Mouse (Mus musculus) limb, embryonic 14.5 days (tissue): ENCODE measurements around the gene Usp7. TPM values are rescaled to one million over a fixed set of nuclear protein-coding genes. Genes with fewer than 3 reads are reported as not detected.

ENCODE experiments used
- ATAC-seq: fragments of 200-750 bp; cut with Nextera tagmentation; 2 replicates; pipeline ENCODE4 v1.8.0; 2017; ENCODE audit warnings: low read depth, moderate number of reproducible peaks, moderate TSS enrichment; ENCODE audit not compliant: low FRiP score
- DNase-seq: peaks from one replicate; pipeline ENCODE4 v3.0.0-alpha.2; 2015; ENCODE audit warnings: low spot score
- H3K27ac ChIP-seq: fragments of 300-500 bp; sonication (generic); replicated peaks from 2 replicates; pipeline ENCODE4 v1.5.1; 2014; ENCODE audit warnings: low read depth, mild to moderate bottlenecking, low read length, moderate library complexity, mixed read lengths
- H3K27me3 ChIP-seq: fragments of 300-500 bp; sonication (generic); 2 replicates; pipeline ENCODE4 v1.6.1; 2014; ENCODE audit warnings: low read length, mixed read lengths; ENCODE audit not compliant: control insufficient read depth, insufficient read depth
- H3K36me3 ChIP-seq: fragments of 300-500 bp; sonication (generic); 2 replicates; pipeline ENCODE4 v1.6.1; 2014; ENCODE audit warnings: mild to moderate bottlenecking, low read length, moderate library complexity, mixed read lengths; ENCODE audit not compliant: control insufficient read depth, insufficient read depth
- H3K4me1 ChIP-seq: fragments of 300-500 bp; sonication (generic); 2 replicates; pipeline ENCODE4 v1.6.1; 2014; ENCODE audit warnings: antibody characterized with exemption, low read length, mixed read lengths; ENCODE audit not compliant: control insufficient read depth, insufficient read depth
- H3K4me2 ChIP-seq: fragments of 300-500 bp; sonication (generic); replicated peaks from 2 replicates; pipeline ENCODE4 v1.6.1; 2014; ENCODE audit warnings: low read depth, mild to moderate bottlenecking, low read length, moderate library complexity; ENCODE audit not compliant: severe bottlenecking
- H3K4me3 ChIP-seq: fragments of 300-500 bp; sonication (generic); replicated peaks from 2 replicates; pipeline ENCODE4 v1.5.1; 2014; ENCODE audit warnings: low read length
- H3K9ac ChIP-seq: fragments of 300-500 bp; sonication (generic); 2 replicates; pipeline ENCODE4 v1.6.1; 2014; ENCODE audit warnings: mild to moderate bottlenecking, low read depth, low read length, moderate library complexity; ENCODE audit not compliant: severe bottlenecking
- H3K9me3 ChIP-seq: fragments of 300-500 bp; sonication (generic); 2 replicates; pipeline ENCODE4 v1.6.1; 2016; ENCODE audit warnings: low read length; ENCODE audit not compliant: control insufficient read depth
- POLR2A ChIP-seq: fragments of 200-500 bp; IDR thresholded peaks from 2 replicates; pipeline ENCODE4 v1.8.0; 2012; ENCODE audit warnings: inconsistent platforms, mild to moderate bottlenecking, moderate library complexity, borderline replicate concordance; ENCODE audit not compliant: insufficient read depth, insufficient read length; ENCODE audit errors: extremely low read depth
- WGBS: fragments of 180-500 bp; shearing (Covaris S2); extraction: QIAGEN DNeasy Blood & Tissue Kit; methylation state at CpG from one replicate; pipeline ENCODE4 v1.1.7; 2014; 5-methylcytosine and 5-hydroxymethylcytosine counted together
- polyA plus RNA-seq, 2 experiments: library from polyadenylated mRNA; depleted of rRNA in 1 of 2; stranded (reverse) in 1 of 2; unstranded in 1 of 2; fragments of >200 nt; fragmentation: Nextera tagmentation in 1 of 2; extraction: Ambion mirVana in 1 of 2; gene quantifications; 2 replicates each; pipeline versions ENCODE4 v1.2.1 to v1.2.3; 2012 to 2014

Gene Usp7
- polyA plus RNA-seq, 2 experiments = 47.1 to 104 TPM

GRCm38 (mm10) chr16:8680470-8680869, 111.6 kb downstream of the Usp7 start, which contains the start of gene Gm5767:
TSS of gene Gm5767 (plus strand) at chr16:8680770.
- no peaks in the 10 kb centered on the region for H3K9me3 ChIP-seq
- no peak within 1 kb of the TSS for H3K9ac ChIP-seq
- no peak within 1 kb of the TSS for H3K4me3 ChIP-seq
- WGBS = 87% methylated on average over 5 of the region's 5 CpGs
- no peak within 1 kb of the TSS for H3K4me2 ChIP-seq
- ATAC-seq = no peak
- H3K36me3 ChIP-seq = peaks cover 5% of the 10 kb centered on the region; the same call in 1 of the 2 replicates
- TF ChIP-seq POLR2A = no peak
- no peak for DNase-seq
- H3K27ac ChIP-seq = no peak within 1 kb of the TSS
- no peaks in the 10 kb centered on the region for H3K27me3 ChIP-seq
- no peaks in the 10 kb centered on the region for H3K4me1 ChIP-seq

- Histone ChIP-seq H3K4me1 (no peaks in the 10 kb centered on the region), H3K27me3 (no peaks in the 10 kb centered on the region), H3K9ac (no peak overlapping the region), H3K36me3 (peaks cover 5% of the 10 kb centered on the region; the same call in 1 of the 2 replicates), H3K4me3 (no peak overlapping the region), H3K27ac (no peak overlapping the region), H3K9me3 (no peaks in the 10 kb centered on the region), H3K4me2 (no peak overlapping the region)
- 77% methylated on average over 3 of the region's 3 CpGs for WGBS
- DNase-seq (no peak), ATAC-seq (no peak)
- TF ChIP-seq POLR2A = no peak
Observed at GRCm38 (mm10) chr16:8679780-8680179, 112.3 kb downstream of the Usp7 start.

- TF ChIP-seq POLR2A = no peak
- no peak overlapping the region for H3K9ac ChIP-seq
- 86% methylated on average over 4 of the region's 4 CpGs for WGBS
Observed at GRCm38 (mm10) chr16:8678676-8679075, 113.4 kb downstream of the Usp7 start.

GRCm38 (mm10) chr16:8678035-8678434, 114.1 kb downstream of the Usp7 start:
- no peak for DNase-seq
- H3K27ac ChIP-seq = no peak overlapping the region
- WGBS = 64% methylated on average over 5 of the region's 5 CpGs
- no peak overlapping the region for H3K4me2 ChIP-seq
- TF ChIP-seq POLR2A = no peak
- H3K4me3 ChIP-seq = no peak overlapping the region
- H3K27me3 ChIP-seq = no peaks in the 10 kb centered on the region
- no peak for ATAC-seq
- H3K9me3 ChIP-seq = no peaks in the 10 kb centered on the region
- H3K9ac ChIP-seq = no peak overlapping the region
- peaks cover 5% of the 10 kb centered on the region; the same call in 1 of the 2 replicates for H3K36me3 ChIP-seq
- no peaks in the 10 kb centered on the region for H3K4me1 ChIP-seq

More at GRCm38 (mm10) chr16:8678676-8679075, 113.4 kb downstream of the Usp7 start:
- Histone ChIP-seq H3K27ac (no peak overlapping the region), H3K4me1 (no peaks in the 10 kb centered on the region), H3K9me3 (no peaks in the 10 kb centered on the region), H3K4me3 (no peak overlapping the region), H3K27me3 (no peaks in the 10 kb centered on the region), H3K4me2 (no peak overlapping the region), H3K36me3 (peaks cover 5% of the 10 kb centered on the region; the same call in 1 of the 2 replicates)
- DNase-seq (no peak), ATAC-seq (no peak)

- H3K27me3 ChIP-seq = no peaks in the 10 kb centered on the region
- no peak overlapping the region for H3K27ac ChIP-seq
- DNase-seq (peak; percentile 67), ATAC-seq (no peak)
- no peaks in the 10 kb centered on the region for H3K4me1 ChIP-seq
- H3K9ac ChIP-seq = no peak overlapping the region
- no peak for TF ChIP-seq POLR2A
- no peak overlapping the region for H3K4me2 ChIP-seq
- WGBS = 50% methylated on average over 4 of the region's 4 CpGs
- no peaks in the 10 kb centered on the region for H3K36me3 ChIP-seq
- H3K9me3 ChIP-seq = no peaks in the 10 kb centered on the region
- no peak overlapping the region for H3K4me3 ChIP-seq
Observed at GRCm38 (mm10) chr16:8676800-8677199, 115.3 kb downstream of the Usp7 start.

GRCm38 (mm10) chr16:8676228-8676627, 115.9 kb downstream of the Usp7 start:
- Histone ChIP-seq H3K36me3 (no peaks in the 10 kb centered on the region), H3K4me1 (no peaks in the 10 kb centered on the region), H3K27me3 (no peaks in the 10 kb centered on the region), H3K27ac (no peak overlapping the region), H3K9me3 (no peaks in the 10 kb centered on the region), H3K9ac (no peak overlapping the region), H3K4me2 (no peak overlapping the region), H3K4me3 (no peak overlapping the region)
- DNase-seq = no peak
- TF ChIP-seq POLR2A = no peak
- no peak for ATAC-seq
- 66% methylated on average over 2 of the region's 2 CpGs for WGBS
